Mouse (Mus musculus) brain, embryonic 14.5 days (tissue): ENCODE data around the gene Mtch1.

Experiments
- CTCF ChIP-seq: fragments of 200-500 bp; IDR thresholded peaks from 2 replicates; pipeline ENCODE4 v1.5.1; 2012; ENCODE audit warnings: inconsistent platforms, mild to moderate bottlenecking, moderate library complexity, borderline replicate concordance; ENCODE audit not compliant: insufficient read depth, insufficient read length; ENCODE audit errors: extremely low read depth
- POLR2A ChIP-seq: fragments of 200-500 bp; IDR thresholded peaks from 2 replicates; pipeline ENCODE4 v1.6.1; 2012; ENCODE audit warnings: mild to moderate bottlenecking, inconsistent platforms, borderline replicate concordance; ENCODE audit not compliant: poor library complexity, insufficient read depth, insufficient read length, severe bottlenecking; ENCODE audit errors: extremely low read depth

GRCm38 (mm10) chr17:29332186-29332685, 15.5 kb downstream of the Mtch1 start:
- TF ChIP-seq POLR2A (no peak), CTCF (no peak)
